Mouse (Mus musculus): ENCODE results near the gene Sept6. TPM values are rescaled to one million over a fixed set of nuclear protein-coding genes. Genes with fewer than 3 reads are reported as not detected.

Sept6 gene
- polyA plus RNA-seq, 1 experiment from 2014 or later: 19.0 TPM

DNA sequence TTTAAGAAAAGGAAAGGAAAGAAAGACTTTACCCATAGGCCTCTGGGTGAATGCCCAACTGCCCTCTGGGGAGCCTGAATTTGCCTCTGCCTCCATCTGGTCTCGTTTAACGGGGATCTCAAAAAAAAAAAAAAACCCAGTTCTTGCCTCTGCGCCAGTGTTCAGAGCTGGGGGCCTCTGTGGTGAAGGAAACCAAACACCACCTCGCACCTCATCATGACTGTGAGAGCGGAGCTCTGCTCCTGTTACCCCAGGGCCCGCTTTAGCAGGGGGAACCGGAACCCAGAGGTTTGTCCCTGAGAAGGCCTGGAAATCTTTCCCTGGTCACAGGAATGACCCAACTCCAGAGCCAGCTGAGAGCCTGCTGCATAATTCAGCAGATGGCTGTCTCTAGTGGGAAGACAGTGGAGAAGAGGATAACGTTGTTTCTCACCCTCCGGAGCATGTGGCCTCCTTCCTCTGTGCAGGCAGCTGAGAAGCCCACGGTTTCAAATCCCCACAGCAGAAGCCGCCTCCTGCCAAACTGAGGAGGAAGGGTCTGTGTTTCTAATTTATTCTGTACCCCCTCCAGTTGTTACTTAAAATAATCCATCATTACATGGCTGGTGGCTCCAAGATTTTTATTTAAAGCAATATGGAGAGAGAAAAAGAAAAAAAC, 7.8 kb downstream of the Sept6 start:
- Histone ChIP-seq H3K4me3 (no peak overlapping the region), H3K27me3 (ENCODE audit: insufficient read depth, poor library complexity, severe bottlenecking) (no peaks in the 10 kb centered on the region), H3K4me1 (no peaks in the 10 kb centered on the region; the same call in 1 of the 2 replicates), H3K9me3 (no peaks in the 10 kb centered on the region), H3K27ac (no peak overlapping the region), H3K36me3 (no peaks in the 10 kb centered on the region)
- WGBS: 53% methylated on average over 11 of the region's 11 CpGs
- no peak for DNase-seq (ENCODE audit: low spot score)

DNA sequence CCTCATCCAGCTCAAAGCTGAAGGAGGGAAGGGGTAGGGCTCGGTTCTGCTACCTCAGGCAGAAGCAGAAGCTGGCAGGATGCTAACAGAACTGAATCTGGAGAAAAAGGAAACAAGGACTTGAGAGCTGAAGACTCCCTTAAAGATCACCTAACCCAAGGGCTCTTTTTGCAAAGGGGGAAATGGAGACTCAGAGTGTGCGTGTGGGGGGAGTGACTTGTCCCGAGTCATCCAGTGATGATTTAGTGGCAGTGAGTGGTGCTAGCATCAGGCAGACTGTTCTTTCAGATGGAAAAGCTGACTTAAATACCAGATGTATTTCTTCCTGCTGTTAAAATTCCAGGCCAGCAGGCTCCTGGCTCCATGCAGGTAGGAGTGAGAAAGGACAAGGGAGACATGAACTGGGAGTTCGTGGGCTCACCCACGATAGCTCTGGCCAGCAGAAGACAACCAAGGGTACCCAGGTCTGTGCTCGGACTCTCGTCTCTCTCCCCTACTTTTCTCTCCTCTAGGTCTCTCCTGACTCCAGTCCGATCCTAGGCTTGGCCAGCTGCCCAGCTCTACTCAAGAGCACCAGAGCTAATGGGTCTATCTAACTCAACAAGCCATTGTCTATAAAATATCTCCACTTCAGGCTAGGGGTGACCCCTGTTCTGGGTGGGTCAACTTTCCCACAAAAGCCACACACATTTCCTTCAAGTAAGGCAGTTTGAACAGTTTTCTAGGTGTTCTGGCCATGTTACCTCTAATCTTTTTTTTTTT, 8.5 kb downstream of the Sept6 start:
- Histone ChIP-seq H3K9me3 (no peaks in the 10 kb centered on the region), H3K27me3 (ENCODE audit: insufficient read depth, poor library complexity, severe bottlenecking) (no peaks in the 10 kb centered on the region), H3K27ac (no peak overlapping the region), H3K4me1 (no peaks in the 10 kb centered on the region; the same call in 1 of the 2 replicates), H3K36me3 (no peaks in the 10 kb centered on the region), H3K4me3 (no peak overlapping the region)
- no peak for DNase-seq (ENCODE audit: low spot score)
- 61% methylated on average over 8 of the region's 8 CpGs for WGBS

- DNase-seq (ENCODE audit: low spot score): no peak
- H3K4me1 ChIP-seq: no peaks in the 10 kb centered on the region; the same call in 1 of the 2 replicates
- H3K27ac ChIP-seq: no peak overlapping the region
- no peaks in the 10 kb centered on the region for H3K36me3 ChIP-seq
- no peak overlapping the region for H3K4me3 ChIP-seq
- WGBS: 74% methylated on average over 10 of the region's 10 CpGs
- H3K9me3 ChIP-seq: no peaks in the 10 kb centered on the region
- H3K27me3 ChIP-seq (ENCODE audit: insufficient read depth, poor library complexity, severe bottlenecking): no peaks in the 10 kb centered on the region
Observed at GRCm38 (mm10) chrX:36980563-36981187, 10.9 kb downstream of the Sept6 start.

DNA sequence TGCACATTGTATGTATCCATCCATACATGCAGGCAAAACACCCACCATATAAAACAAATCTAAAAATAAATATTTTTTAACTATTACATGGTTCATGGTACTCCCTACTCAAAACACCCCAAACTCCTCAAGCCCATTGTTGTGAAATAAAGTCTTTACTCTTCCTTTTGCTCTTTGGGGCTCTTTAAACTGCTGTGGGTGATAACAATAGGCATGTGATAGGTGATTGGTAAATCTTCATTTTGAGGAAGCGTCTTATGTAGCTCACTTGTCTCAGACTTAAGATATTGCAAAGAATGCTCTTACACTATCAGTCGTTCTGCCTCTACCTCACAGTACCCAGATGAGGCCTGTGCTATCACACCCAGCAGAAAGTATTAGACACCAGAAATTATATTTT, 13.7 kb downstream of the Sept6 start:
- H3K27me3 ChIP-seq (ENCODE audit: insufficient read depth, poor library complexity, severe bottlenecking): no peaks in the 10 kb centered on the region
- no peak overlapping the region for H3K27ac ChIP-seq
- DNase-seq (ENCODE audit: low spot score): no peak
- H3K4me3 ChIP-seq: no peak overlapping the region
- H3K9me3 ChIP-seq: no peaks in the 10 kb centered on the region
- no peaks in the 10 kb centered on the region for H3K36me3 ChIP-seq
- no peaks in the 10 kb centered on the region for H3K4me1 ChIP-seq
- 69% methylated on average over 2 of the region's 2 CpGs for WGBS

DNA sequence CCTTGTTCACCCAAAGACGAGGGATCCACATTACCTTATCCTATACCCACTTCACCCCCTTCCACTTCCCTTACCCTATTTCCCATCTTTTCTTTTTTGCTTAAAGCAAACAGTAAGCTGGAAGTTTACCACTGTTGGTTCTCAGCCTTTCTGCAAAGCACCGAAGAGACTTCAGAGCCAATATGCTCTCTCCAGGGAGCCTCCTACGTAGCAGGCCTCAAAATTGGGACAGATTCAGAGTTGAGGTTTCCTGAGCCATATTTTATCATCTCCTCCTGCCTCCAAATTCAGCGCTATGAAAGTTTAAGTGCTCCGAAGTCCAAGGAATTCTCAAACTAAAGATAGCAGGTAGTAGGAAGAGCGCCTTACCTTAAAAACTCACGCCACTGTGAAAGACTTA, 14.6 kb downstream of the Sept6 start:
- Histone ChIP-seq H3K36me3 (no peaks in the 10 kb centered on the region), H3K9me3 (no peaks in the 10 kb centered on the region), H3K27me3 (ENCODE audit: insufficient read depth, poor library complexity, severe bottlenecking) (no peaks in the 10 kb centered on the region), H3K4me3 (no peak overlapping the region), H3K4me1 (no peaks in the 10 kb centered on the region), H3K27ac (no peak overlapping the region)
- DNase-seq (ENCODE audit: low spot score): no peak
- whole genome bisulfite sequencing: 83% methylated on average over 7 of the region's 7 CpGs

- Histone ChIP-seq H3K27me3 (ENCODE audit: insufficient read depth, poor library complexity, severe bottlenecking) (no peaks in the 10 kb centered on the region), H3K4me3 (no peak overlapping the region), H3K4me1 (no peaks in the 10 kb centered on the region), H3K27ac (no peak overlapping the region), H3K36me3 (no peaks in the 10 kb centered on the region), H3K9me3 (no peaks in the 10 kb centered on the region)
- no peak for DNase-seq (ENCODE audit: low spot score)
- 82% methylated on average over 4 of the region's 4 CpGs for WGBS
Observed at GRCm38 (mm10) chrX:36976272-36976671, 15.3 kb downstream of the Sept6 start.

DNA sequence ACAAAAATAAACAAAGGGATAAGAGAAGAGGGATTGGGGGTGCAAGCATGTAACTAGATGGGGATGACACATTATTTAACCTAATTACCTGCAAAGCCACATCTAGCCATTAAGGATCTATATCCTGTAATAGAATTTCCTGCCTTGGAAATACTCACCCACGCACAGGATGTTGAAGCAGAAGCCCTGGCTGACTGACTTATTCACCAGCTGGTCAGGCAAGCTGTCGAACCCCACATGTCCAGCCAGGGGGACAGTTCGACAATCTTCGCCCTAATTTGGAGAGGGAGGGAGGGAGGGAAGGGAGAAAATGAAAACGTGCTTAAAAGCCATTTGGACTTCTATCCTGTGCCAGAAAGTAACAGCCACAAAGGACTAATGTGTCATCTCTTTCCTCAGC, 16.7 kb downstream of the Sept6 start:
- Histone ChIP-seq H3K4me1 (no peaks in the 10 kb centered on the region), H3K27ac (no peak overlapping the region), H3K4me3 (no peak overlapping the region), H3K9me3 (no peaks in the 10 kb centered on the region), H3K36me3 (no peaks in the 10 kb centered on the region), H3K27me3 (ENCODE audit: insufficient read depth, poor library complexity, severe bottlenecking) (no peaks in the 10 kb centered on the region)
- DNase-seq (ENCODE audit: low spot score): no peak
- 43% methylated on average over 5 of the region's 5 CpGs for WGBS

GRCm38 (mm10) chrX:36972951-36973471, 18.6 kb downstream of the Sept6 start:
- H3K4me1 ChIP-seq: no peaks in the 10 kb centered on the region
- no peaks in the 10 kb centered on the region for H3K36me3 ChIP-seq
- 61% methylated on average over 5 of the region's 5 CpGs for WGBS
- DNase-seq (ENCODE audit: low spot score): no peak
- H3K9me3 ChIP-seq: no peaks in the 10 kb centered on the region
- H3K27ac ChIP-seq: no peak overlapping the region
- H3K4me3 ChIP-seq: no peak overlapping the region
- H3K27me3 ChIP-seq (ENCODE audit: insufficient read depth, poor library complexity, severe bottlenecking): no peaks in the 10 kb centered on the region

GRCm38 (mm10) chrX:36971156-36971555, 20.4 kb downstream of the Sept6 start:
- H3K4me1 ChIP-seq: no peaks in the 10 kb centered on the region
- no peak overlapping the region for H3K4me3 ChIP-seq
- no peaks in the 10 kb centered on the region for H3K9me3 ChIP-seq
- no peak for DNase-seq (ENCODE audit: low spot score)
- WGBS: 66% methylated on average over 4 of the region's 4 CpGs
- H3K27me3 ChIP-seq (ENCODE audit: insufficient read depth, poor library complexity, severe bottlenecking): no peaks in the 10 kb centered on the region
- H3K36me3 ChIP-seq: no peaks in the 10 kb centered on the region
- H3K27ac ChIP-seq: no peak overlapping the region

- no peaks in the 10 kb centered on the region for H3K27me3 ChIP-seq (ENCODE audit: insufficient read depth, poor library complexity, severe bottlenecking)
- H3K27ac ChIP-seq: no peak overlapping the region
- H3K4me1 ChIP-seq: no peaks in the 10 kb centered on the region
- no peaks in the 10 kb centered on the region for H3K36me3 ChIP-seq
- WGBS: 69% methylated on average over 4 of the region's 4 CpGs
- no peaks in the 10 kb centered on the region for H3K9me3 ChIP-seq
- no peak overlapping the region for H3K4me3 ChIP-seq
- DNase-seq (ENCODE audit: low spot score): no peak
Observed at GRCm38 (mm10) chrX:36969501-36969900, 22.1 kb downstream of the Sept6 start.

DNA sequence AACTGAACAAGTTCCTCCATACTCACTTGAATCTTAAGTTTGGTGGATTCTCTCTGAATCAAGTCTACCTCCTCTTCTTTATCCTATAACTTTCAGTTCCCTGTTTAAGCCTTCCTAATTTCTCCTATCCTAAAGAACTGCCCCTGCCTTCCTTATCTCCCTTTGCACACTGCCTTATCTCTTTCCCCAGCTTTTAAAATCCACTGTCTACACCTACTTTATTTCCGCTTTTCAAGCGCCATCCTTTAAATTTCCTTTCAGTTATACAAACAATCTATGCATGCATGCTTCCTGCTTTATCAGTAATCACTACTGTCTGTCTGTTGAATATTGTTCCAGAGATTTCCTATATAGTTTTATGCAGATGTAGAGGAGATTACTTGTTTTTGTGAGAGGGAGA, 34.9 kb downstream of the Sept6 start:
- no peaks in the 10 kb centered on the region for H3K36me3 ChIP-seq
- no peak for DNase-seq (ENCODE audit: low spot score)
- H3K9me3 ChIP-seq: no peaks in the 10 kb centered on the region
- no peak overlapping the region for H3K27ac ChIP-seq
- H3K4me3 ChIP-seq: no peak overlapping the region
- no peaks in the 10 kb centered on the region for H3K27me3 ChIP-seq (ENCODE audit: insufficient read depth, poor library complexity, severe bottlenecking)
- WGBS: 53% methylated on average over 2 of the region's 2 CpGs
- H3K4me1 ChIP-seq: no peaks in the 10 kb centered on the region

DNA sequence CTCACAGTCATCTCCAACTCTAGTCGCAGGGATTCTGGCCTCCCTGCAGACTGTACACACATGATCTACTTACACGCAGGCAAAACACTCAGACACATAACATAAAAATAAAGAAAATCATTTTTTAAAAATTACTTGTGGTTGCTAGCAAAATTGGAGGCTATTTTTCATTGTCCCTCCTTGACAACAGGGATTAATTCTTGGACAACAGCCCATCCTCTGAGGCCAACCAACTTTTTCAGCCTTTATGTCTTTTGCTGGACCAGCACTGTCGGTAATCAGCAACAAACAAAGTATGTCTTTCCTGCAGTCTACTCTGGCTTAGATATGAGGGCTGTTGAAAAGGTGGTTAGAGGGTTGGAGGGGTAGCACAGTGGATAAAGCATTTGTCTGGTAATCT, 50.5 kb downstream of the Sept6 start:
- no peaks in the 10 kb centered on the region for H3K4me1 ChIP-seq
- H3K9me3 ChIP-seq: no peaks in the 10 kb centered on the region
- 78% methylated on average over 3 of the region's 3 CpGs for WGBS
- H3K4me3 ChIP-seq: no peak overlapping the region
- DNase-seq (ENCODE audit: low spot score): no peak
- H3K36me3 ChIP-seq: peaks cover 8% of the 10 kb centered on the region; the same call in 1 of the 2 replicates
- no peak overlapping the region for H3K27ac ChIP-seq
- H3K27me3 ChIP-seq (ENCODE audit: insufficient read depth, poor library complexity, severe bottlenecking): no peaks in the 10 kb centered on the region

DNA sequence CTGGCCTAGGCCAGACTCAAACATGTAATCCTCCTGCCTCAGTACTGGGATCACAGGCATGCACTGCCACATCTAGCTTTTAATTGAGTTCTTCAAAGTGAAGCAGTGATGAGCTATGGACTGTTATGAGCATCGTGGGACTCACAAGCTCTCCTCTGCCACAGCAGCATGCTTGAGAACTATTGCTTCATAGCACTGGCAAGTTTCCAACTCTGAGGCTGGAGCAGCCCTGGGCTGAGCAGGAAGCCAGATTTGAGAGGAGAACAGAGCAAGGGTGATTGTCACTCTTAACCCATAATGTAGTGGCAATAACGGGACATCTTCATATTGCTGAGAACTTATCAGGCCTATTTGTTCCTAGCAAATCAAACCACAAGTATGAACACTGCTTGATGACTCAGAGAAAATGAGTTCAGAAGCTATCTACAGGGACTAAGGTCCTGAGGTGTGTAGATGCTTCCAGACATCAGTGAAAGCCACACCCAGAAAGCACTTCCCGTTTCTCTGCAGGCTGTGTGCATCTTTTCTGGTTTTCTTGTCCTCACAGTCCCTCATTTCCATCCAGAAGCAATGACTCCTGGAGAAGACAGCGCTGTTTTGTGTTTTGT, 51.7 kb downstream of the Sept6 start:
- no peaks in the 10 kb centered on the region for H3K4me1 ChIP-seq
- H3K27ac ChIP-seq: no peak overlapping the region
- no peak for DNase-seq (ENCODE audit: low spot score)

More for the DNA sequence above, 51.7 kb downstream of the Sept6 start:
- WGBS: 71% methylated on average over 4 of the region's 4 CpGs
- Histone ChIP-seq H3K36me3 (peaks cover 8% of the 10 kb centered on the region; the same call in 1 of the 2 replicates), H3K27me3 (ENCODE audit: insufficient read depth, poor library complexity, severe bottlenecking) (no peaks in the 10 kb centered on the region), H3K4me3 (no peak overlapping the region), H3K9me3 (no peaks in the 10 kb centered on the region)

All from heart, embryonic 10.5 days (tissue).